Mouse (Mus musculus) midbrain, embryonic 14.5 days (tissue): ENCODE data around the gene Sctr. TPM values are rescaled to one million over a fixed set of nuclear protein-coding genes. Genes with fewer than 3 reads are reported as not detected.

Source experiments
- ATAC-seq: fragments of 200-750 bp; cut with Nextera tagmentation; 2 replicates; pipeline ENCODE4 v1.8.0; 2017; ENCODE audit warnings: moderate number of reproducible peaks, moderate library complexity; ENCODE audit not compliant: low FRiP score, low TSS enrichment
- DNase-seq: peaks from one replicate; pipeline ENCODE4 v3.0.0-alpha.2; 2015
- H3K27ac ChIP-seq: fragments of 300-500 bp; sonication (generic); replicated peaks from 2 replicates; pipeline ENCODE4 v1.5.1; 2014; ENCODE audit warnings: mild to moderate bottlenecking, low read depth, low read length, moderate library complexity
- H3K27me3 ChIP-seq: fragments of 300-500 bp; sonication (generic); 2 replicates; pipeline ENCODE4 v1.6.1; 2014; ENCODE audit warnings: low read length, control low read depth, mixed read lengths; ENCODE audit not compliant: control insufficient read depth, insufficient read depth
- H3K36me3 ChIP-seq: fragments of 300-500 bp; sonication (generic); 2 replicates; pipeline ENCODE4 v1.6.1; 2014; ENCODE audit warnings: low read length, control low read depth; ENCODE audit not compliant: control insufficient read depth, insufficient read depth
- H3K4me1 ChIP-seq: fragments of 300-500 bp; sonication (generic); 2 replicates; pipeline ENCODE4 v1.6.1; 2014; ENCODE audit warnings: mild to moderate bottlenecking, antibody characterized with exemption, low read length, control low read depth; ENCODE audit not compliant: control insufficient read depth, insufficient read depth
- H3K4me2 ChIP-seq: fragments of 300-500 bp; sonication (generic); 2 replicates; pipeline ENCODE4 v1.6.1; 2014; ENCODE audit warnings: mild to moderate bottlenecking, low read length, moderate library complexity
- H3K4me3 ChIP-seq: fragments of 300-500 bp; sonication (generic); replicated peaks from 2 replicates; pipeline ENCODE4 v1.5.1; 2014; ENCODE audit warnings: low read depth, low read length
- H3K9ac ChIP-seq: fragments of 300-500 bp; sonication (generic); replicated peaks from 2 replicates; pipeline ENCODE4 v1.6.1; 2014; ENCODE audit warnings: mild to moderate bottlenecking, low read length, moderate library complexity
- H3K9me3 ChIP-seq: fragments of 300-500 bp; sonication (generic); 2 replicates; pipeline ENCODE4 v1.6.1; 2016; ENCODE audit warnings: low read length, control low read depth, mixed read lengths; ENCODE audit not compliant: control insufficient read depth
- WGBS: fragments of 180-500 bp; shearing (Covaris S2); extraction: QIAGEN DNeasy Blood & Tissue Kit; methylation state at CpG from one replicate; pipeline ENCODE4 v1.1.7; 2014; 5-methylcytosine and 5-hydroxymethylcytosine counted together
- polyA plus RNA-seq: library from polyadenylated mRNA; unstranded; fragments of >200 nt; fragmentation: Nextera tagmentation; extraction: Ambion mirVana; gene quantifications from 2 replicates; pipeline ENCODE4 v1.2.1, GENCODE M21; 2014

The Sctr gene
- polyA plus RNA-seq, 1 experiment from 2014 or later: 0.53 TPM

DNA sequence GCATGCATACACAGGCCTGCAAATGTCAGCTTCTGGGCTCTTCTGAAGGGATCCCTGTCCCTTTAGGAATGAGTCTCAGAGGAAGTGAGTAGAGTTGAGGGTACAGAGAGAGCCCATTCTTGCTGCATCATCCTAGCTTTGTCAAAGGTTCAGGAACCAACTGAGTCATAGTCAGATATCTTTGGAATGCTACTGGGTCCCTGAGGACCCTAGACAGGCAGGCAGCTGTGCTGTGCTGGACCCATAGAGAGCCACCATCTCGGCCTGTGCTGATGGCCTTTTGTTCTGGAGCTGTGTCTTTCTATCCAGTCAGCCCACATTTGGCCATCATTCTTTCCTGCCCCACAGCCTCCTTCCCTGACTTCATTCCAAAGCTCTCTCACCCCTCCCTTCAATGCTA, 28.1 kb downstream of the Sctr start:
- Histone ChIP-seq H3K36me3 (no peaks in the 10 kb centered on the region), H3K4me3 (no peak overlapping the region), H3K4me2 (no peak overlapping the region), H3K4me1 (no peaks in the 10 kb centered on the region), H3K27me3 (no peaks in the 10 kb centered on the region; the same call in 1 of the 2 replicates), H3K9me3 (no peaks in the 10 kb centered on the region), H3K27ac (no peak overlapping the region), H3K9ac (no peak overlapping the region)
- DNase-seq (no peak), ATAC-seq (no peak)
- WGBS: 63% methylated on average over 1 of the region's 1 CpGs

DNA sequence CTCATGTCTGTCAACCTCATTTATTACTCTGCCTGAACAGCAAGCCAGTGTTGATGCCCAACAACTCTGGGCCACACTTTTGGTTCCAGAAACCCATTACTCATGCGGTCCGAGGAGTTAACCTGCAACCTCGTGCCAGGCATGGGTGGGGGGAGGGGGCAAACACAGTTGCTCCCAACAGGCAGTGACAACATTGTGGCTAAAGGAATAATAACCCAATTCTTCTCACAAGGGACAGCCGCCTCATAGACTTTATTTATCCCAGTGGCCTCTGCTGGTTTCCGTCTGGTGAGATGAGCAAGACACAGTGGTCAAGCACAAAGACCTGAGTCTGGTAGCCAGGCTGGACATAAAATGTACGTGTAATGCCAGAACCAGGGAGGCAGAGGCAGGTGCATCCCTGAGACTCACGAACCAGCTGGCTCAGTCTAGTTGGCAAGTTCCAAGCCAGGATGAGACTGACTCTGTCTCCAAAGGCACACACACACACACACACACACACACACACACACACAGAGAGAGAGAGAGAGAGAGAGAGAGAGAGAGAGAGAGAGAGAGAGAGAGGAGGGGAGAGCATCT, 28.9 kb downstream of the Sctr start:
- no peak overlapping the region for H3K9ac ChIP-seq
- no peak overlapping the region for H3K27ac ChIP-seq
- no peak overlapping the region for H3K4me3 ChIP-seq
- H3K4me1 ChIP-seq: no peaks in the 10 kb centered on the region
- no peaks in the 10 kb centered on the region; the same call in 1 of the 2 replicates for H3K27me3 ChIP-seq
- 82% methylated on average over 7 of the region's 7 CpGs for WGBS
- H3K9me3 ChIP-seq: no peaks in the 10 kb centered on the region
- no peak for ATAC-seq
- no peak overlapping the region for H3K4me2 ChIP-seq
- DNase-seq: no peak
- H3K36me3 ChIP-seq: no peaks in the 10 kb centered on the region

DNA sequence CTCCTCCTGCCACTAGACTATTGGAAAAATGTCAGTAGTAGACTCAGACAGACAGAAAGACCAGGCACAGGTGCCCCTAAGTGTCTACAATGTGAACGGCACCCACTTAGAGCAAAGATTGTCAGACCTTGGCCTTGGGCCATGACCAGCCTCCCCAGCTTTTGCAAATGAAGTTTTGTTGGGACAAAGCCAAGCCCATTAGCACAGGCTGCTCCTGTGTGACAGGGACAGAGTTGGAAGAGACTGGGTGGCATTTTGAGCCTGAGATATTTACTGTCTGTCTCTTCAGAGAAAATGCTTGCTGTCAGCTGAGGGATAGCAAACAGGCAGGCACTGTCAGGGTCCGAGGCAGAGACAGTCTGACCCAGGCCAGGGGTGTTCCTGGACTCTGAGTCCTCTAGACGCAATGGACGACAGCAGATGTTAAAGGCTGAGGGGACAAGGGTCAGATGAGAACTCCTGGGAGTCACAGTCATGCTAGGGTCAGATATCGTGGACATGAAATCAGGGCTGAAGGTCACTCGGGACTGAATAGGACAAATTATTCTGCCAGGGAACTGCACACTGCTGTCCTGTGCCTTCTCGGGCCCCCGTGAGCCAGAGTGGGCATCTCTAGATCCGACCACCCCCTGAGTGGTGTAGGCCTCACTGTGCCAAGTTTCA, 30.5 kb downstream of the Sctr start:
- H3K4me2 ChIP-seq: no peak overlapping the region
- no peak overlapping the region for H3K4me3 ChIP-seq
- H3K36me3 ChIP-seq: no peaks in the 10 kb centered on the region
- H3K27me3 ChIP-seq: no peaks in the 10 kb centered on the region; the same call in 1 of the 2 replicates
- DNase-seq (peak; percentile 57), ATAC-seq (no peak)
- no peak overlapping the region for H3K27ac ChIP-seq
- no peak overlapping the region for H3K9ac ChIP-seq
- H3K4me1 ChIP-seq: no peaks in the 10 kb centered on the region
- H3K9me3 ChIP-seq: no peaks in the 10 kb centered on the region
- WGBS: 74% methylated on average over 9 of the region's 9 CpGs

GRCm38 (mm10) chr1:120038594-120038993, 31.9 kb downstream of the Sctr start:
- Histone ChIP-seq H3K4me2 (no peak overlapping the region), H3K27ac (no peak overlapping the region), H3K9ac (no peak overlapping the region), H3K27me3 (no peaks in the 10 kb centered on the region), H3K9me3 (no peaks in the 10 kb centered on the region), H3K4me3 (no peak overlapping the region), H3K36me3 (no peaks in the 10 kb centered on the region), H3K4me1 (no peaks in the 10 kb centered on the region)
- DNase-seq (no peak), ATAC-seq (no peak)
- 75% methylated on average over 9 of the region's 9 CpGs for WGBS

GRCm38 (mm10) chr1:120042421-120042820, 35.7 kb downstream of the Sctr start:
- DNase-seq (no peak), ATAC-seq (no peak)
- Histone ChIP-seq H3K27me3 (no peaks in the 10 kb centered on the region), H3K9me3 (no peaks in the 10 kb centered on the region), H3K9ac (no peak overlapping the region), H3K4me2 (no peak overlapping the region), H3K27ac (no peak overlapping the region), H3K4me1 (no peaks in the 10 kb centered on the region), H3K4me3 (no peak overlapping the region), H3K36me3 (no peaks in the 10 kb centered on the region)
- WGBS: 68% methylated on average over 8 of the region's 8 CpGs

- Histone ChIP-seq H3K4me1 (no peaks in the 10 kb centered on the region), H3K36me3 (no peaks in the 10 kb centered on the region), H3K27ac (no peak overlapping the region), H3K9me3 (no peaks in the 10 kb centered on the region), H3K9ac (no peak overlapping the region), H3K4me2 (no peak overlapping the region), H3K27me3 (no peaks in the 10 kb centered on the region), H3K4me3 (no peak overlapping the region)
- 92% methylated on average over 16 of the region's 16 CpGs for WGBS
- no peak for ATAC-seq
- DNase-seq: no peak
These were observed 37.9 kb downstream of the Sctr start for GRCm38 (mm10) chr1:120044584-120044983.

GRCm38 (mm10) chr1:120047325-120047724, 40.6 kb downstream of the Sctr start:
- H3K4me3 ChIP-seq: no peak overlapping the region
- H3K27ac ChIP-seq: no peak overlapping the region
- no peak overlapping the region for H3K9ac ChIP-seq
- no peaks in the 10 kb centered on the region for H3K9me3 ChIP-seq
- H3K36me3 ChIP-seq: no peaks in the 10 kb centered on the region
- DNase-seq (no peak), ATAC-seq (no peak)
- no peaks in the 10 kb centered on the region for H3K27me3 ChIP-seq
- H3K4me2 ChIP-seq: no peak overlapping the region
- H3K4me1 ChIP-seq: no peaks in the 10 kb centered on the region

DNA sequence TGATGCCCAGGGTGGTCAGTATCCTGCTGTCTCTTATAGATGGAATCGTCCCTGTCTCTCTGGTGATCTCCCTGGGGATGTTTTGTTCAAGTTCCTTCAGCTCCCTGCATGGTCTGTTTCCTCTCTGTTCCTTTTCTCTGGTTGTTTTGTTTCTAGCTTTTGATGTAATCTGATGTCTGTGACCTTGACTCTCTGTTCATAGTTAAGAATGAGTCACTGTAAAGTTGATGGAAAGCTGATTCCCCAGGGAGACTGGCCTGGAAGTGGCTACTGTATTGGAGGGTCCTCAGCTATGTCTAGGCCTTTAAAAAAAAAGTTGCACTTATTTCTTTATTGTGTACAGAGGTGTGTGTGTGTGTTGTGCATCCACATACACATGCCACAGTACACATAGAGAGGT, 44.4 kb downstream of the Sctr start:
- H3K9ac ChIP-seq: no peak overlapping the region
- H3K27ac ChIP-seq: no peak overlapping the region
- no peaks in the 10 kb centered on the region for H3K36me3 ChIP-seq
- no peak overlapping the region for H3K4me3 ChIP-seq
- no peak for DNase-seq
- no peak for ATAC-seq
- no peak overlapping the region for H3K4me2 ChIP-seq
- 22% methylated on average over 1 of the region's 1 CpGs for whole genome bisulfite sequencing
- no peaks in the 10 kb centered on the region for H3K9me3 ChIP-seq
- H3K27me3 ChIP-seq: no peaks in the 10 kb centered on the region
- H3K4me1 ChIP-seq: no peaks in the 10 kb centered on the region

- H3K9ac ChIP-seq: no peak overlapping the region
- no peak overlapping the region for H3K4me3 ChIP-seq
- no peaks in the 10 kb centered on the region for H3K4me1 ChIP-seq
- no peaks in the 10 kb centered on the region for H3K9me3 ChIP-seq
- WGBS: 95% methylated on average over 6 of the region's 6 CpGs
- H3K4me2 ChIP-seq: no peak overlapping the region
- no peak for DNase-seq
- no peak for ATAC-seq
- no peaks in the 10 kb centered on the region for H3K27me3 ChIP-seq
- no peaks in the 10 kb centered on the region for H3K36me3 ChIP-seq
- H3K27ac ChIP-seq: no peak overlapping the region
These were observed 48.3 kb downstream of the Sctr start for GRCm38 (mm10) chr1:120054997-120055396.
